Mouse (Mus musculus): Measurements from ENCODE around the gene Ttc38.

Gene Ttc38

GRCm38 (mm10) chr15:85831954-85832590, at the start of gene Ttc38:
Gene Ttc38, plus strand, starts transcription at chr15:85832306.
- peak; percentile 82 for DNase-seq (ENCODE audit: low spot score)

GRCm38 (mm10) chr15:85783146-85783545, 49.0 kb upstream of the Ttc38 start:
- DNase-seq (ENCODE audit: low spot score): no peak

- no peak for DNase-seq (ENCODE audit: low spot score)
These were observed 47.8 kb upstream of the Ttc38 start for GRCm38 (mm10) chr15:85784341-85784740.

- no peak for DNase-seq (ENCODE audit: low spot score)
These were observed 45.4 kb upstream of the Ttc38 start for GRCm38 (mm10) chr15:85786711-85787110.

GRCm38 (mm10) chr15:85787482-85787881, 44.6 kb upstream of the Ttc38 start:
- no peak for DNase-seq (ENCODE audit: low spot score)

- no peak for DNase-seq (ENCODE audit: low spot score)
These were observed 44.1 kb upstream of the Ttc38 start for GRCm38 (mm10) chr15:85788051-85788450.

- DNase-seq (ENCODE audit: low spot score): no peak
These were observed 43.5 kb upstream of the Ttc38 start for GRCm38 (mm10) chr15:85788633-85789032.

GRCm38 (mm10) chr15:85791449-85791848, 40.7 kb upstream of the Ttc38 start:
- DNase-seq (ENCODE audit: low spot score): no peak

- no peak for DNase-seq (ENCODE audit: low spot score)
These were observed 39.3 kb upstream of the Ttc38 start for GRCm38 (mm10) chr15:85792819-85793218.

GRCm38 (mm10) chr15:85795516-85795915, 36.6 kb upstream of the Ttc38 start:
- DNase-seq (ENCODE audit: low spot score): no peak

GRCm38 (mm10) chr15:85798676-85799075, 33.4 kb upstream of the Ttc38 start:
- DNase-seq (ENCODE audit: low spot score): no peak

- no peak for DNase-seq (ENCODE audit: low spot score)
These were observed 29.2 kb upstream of the Ttc38 start for GRCm38 (mm10) chr15:85802931-85803330.

- DNase-seq (ENCODE audit: low spot score): no peak
These were observed 25.2 kb upstream of the Ttc38 start for GRCm38 (mm10) chr15:85806886-85807285.

- no peak for DNase-seq (ENCODE audit: low spot score)
These were observed 24.7 kb upstream of the Ttc38 start for GRCm38 (mm10) chr15:85807404-85807803.

- DNase-seq (ENCODE audit: low spot score): no peak
These were observed 24.1 kb upstream of the Ttc38 start for GRCm38 (mm10) chr15:85808031-85808430.

GRCm38 (mm10) chr15:85808434-85808833, 23.7 kb upstream of the Ttc38 start:
- no peak for DNase-seq (ENCODE audit: low spot score)

GRCm38 (mm10) chr15:85809091-85809490, 23.0 kb upstream of the Ttc38 start:
- DNase-seq (ENCODE audit: low spot score): no peak

- no peak for DNase-seq (ENCODE audit: low spot score)
These were observed 21.7 kb upstream of the Ttc38 start for GRCm38 (mm10) chr15:85810462-85810805.

- DNase-seq (ENCODE audit: low spot score): peak; percentile 64
These were observed 21.1 kb upstream of the Ttc38 start for GRCm38 (mm10) chr15:85810806-85811521.

GRCm38 (mm10) chr15:85811535-85812277, 20.4 kb upstream of the Ttc38 start, which contains the start of gene Cdpf1:
Gene Cdpf1, minus strand, starts transcription at chr15:85811697.
- DNase-seq (ENCODE audit: low spot score): peak; percentile 97

GRCm38 (mm10) chr15:85813428-85813827, 18.7 kb upstream of the Ttc38 start:
- no peak for DNase-seq (ENCODE audit: low spot score)

GRCm38 (mm10) chr15:85821203-85822010, 10.7 kb upstream of the Ttc38 start, which contains the start of gene Pkdrej:
Gene Pkdrej, minus strand, starts transcription at chr15:85821734.
- no peak for DNase-seq (ENCODE audit: low spot score)
